8 mouse cellular contexts compared by ENCODE assay signal in the genomic region with DNA sequence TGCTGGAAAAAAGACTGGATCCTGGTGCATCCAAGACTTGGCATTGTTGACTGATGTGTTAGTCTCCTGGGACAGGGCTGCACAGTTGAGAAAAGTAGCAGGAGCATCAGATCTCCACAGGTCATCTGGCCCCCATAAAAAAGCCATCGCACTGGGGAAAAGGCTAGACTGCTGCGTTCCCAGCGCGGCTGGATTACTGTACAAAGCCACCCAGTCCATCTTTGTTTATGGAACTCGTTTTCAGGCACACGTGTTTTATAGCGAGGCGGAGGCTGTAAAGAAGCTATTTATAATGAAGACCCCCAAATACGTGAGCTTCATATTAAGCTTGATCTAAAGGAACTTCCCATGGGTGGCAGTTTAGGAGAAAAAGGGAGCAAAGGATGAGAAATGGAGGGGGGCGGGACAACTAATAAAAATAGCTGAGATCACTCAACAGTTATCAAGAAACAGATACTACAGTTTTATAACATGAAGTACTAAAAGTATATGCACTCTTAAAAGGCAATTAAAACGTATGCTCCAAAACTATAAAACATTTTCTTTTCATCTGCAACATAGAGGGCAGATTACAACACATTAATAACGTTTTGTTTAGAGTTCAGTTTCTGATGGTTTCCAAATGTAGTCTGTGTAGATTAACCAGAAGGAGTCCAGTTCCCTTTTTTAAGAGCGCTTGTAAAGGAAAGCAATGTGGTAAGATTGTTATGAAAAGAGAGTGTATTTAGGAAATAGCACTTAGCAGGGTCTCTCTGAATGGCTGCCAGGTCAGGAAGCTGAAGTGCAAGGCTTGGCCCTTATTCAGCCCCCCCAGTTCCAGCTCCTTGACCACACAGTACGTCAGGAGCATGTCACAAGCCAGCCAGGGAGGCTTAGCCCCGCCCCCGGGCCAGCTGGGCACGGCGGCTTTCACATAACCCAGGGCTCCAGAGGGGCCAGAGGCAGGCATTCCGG.
A peak's percentile ranks its signal among the peaks of the same experiment; 100 is the strongest.
DNase-seq lines count a peak whose midpoint lies in the region; ATAC-seq lines count a peak whose summit lies in the region.

No protein-coding gene starts in this region.

- 0 out of 2 replicates have a peak, but pooled peaks cover 12% of the 10 kb centered on the region for H3K27me3 ChIP-seq in intestine, embryonic 16.5 days (replicated peaks; ENCODE audit: control insufficient read depth, insufficient read depth, low read length)
- H3K27me3 ChIP-seq in liver, embryonic 15.5 days, result peaks cover 31% of the 10 kb centered on the region

- H3K36me3 ChIP-seq in intestine, embryonic 16.5 days (ENCODE audit: control insufficient read depth, insufficient read depth, low read length), result no peaks in the 10 kb centered on the region
- H3K36me3 ChIP-seq in liver, embryonic 15.5 days (replicated peaks), result no peaks in the 10 kb centered on the region

- peaks cover 10% of the 10 kb centered on the region for H3K4me1 ChIP-seq in intestine, embryonic 16.5 days (ENCODE audit: control insufficient read depth, insufficient read depth, low read length)
- H3K4me1 ChIP-seq in liver, embryonic 15.5 days (replicated peaks), result peaks cover 7% of the 10 kb centered on the region; the same call in 1 of the 2 replicates

- WGBS in intestine, embryonic 16.5 days, result 33% methylated on average over 19 of the region's 19 CpGs
- WGBS in liver, embryonic 15.5 days (ENCODE audit: insufficient replicate concordance), result 44% methylated on average over 19 of the region's 19 CpGs

- H3K4me3 ChIP-seq in intestine, embryonic 16.5 days (ENCODE audit: low read length), result no peak overlapping the region
- no peak overlapping the region for H3K4me3 ChIP-seq in liver, embryonic 15.5 days (replicated peaks)

- peak; percentile 91 for ATAC-seq in intestine, embryonic 16.5 days
- peak; percentile 51; the same call in 1 of the 2 replicates for ATAC-seq in liver, embryonic 15.5 days (ENCODE audit: insufficient read depth)
- ATAC-seq in neutrophil, adult 5-6 weeks (ENCODE audit: extremely low read depth, insufficient number of reproducible peaks, low FRiP score, poor library complexity, severe bottlenecking), result peak; percentile 85

- H3K9me3 ChIP-seq in intestine, embryonic 16.5 days (ENCODE audit: control insufficient read depth, low read length), result no peaks in the 10 kb centered on the region
- H3K9me3 ChIP-seq in liver, embryonic 15.5 days (replicated peaks), result no peaks in the 10 kb centered on the region

- no peak overlapping the region for H3K27ac ChIP-seq in intestine, embryonic 16.5 days (ENCODE audit: low read length)
- H3K27ac ChIP-seq in liver, embryonic 15.5 days (replicated peaks), result no peak overlapping the region

- no peak overlapping the region for H3K9ac ChIP-seq in intestine, embryonic 16.5 days (ENCODE audit: low read depth, low read length)
- H3K9ac ChIP-seq in liver, embryonic 15.5 days, result no peak overlapping the region

- DNase-seq in layer of hippocampus, adult 9-11 months, result peak; percentile 69
- DNase-seq in layer of hippocampus, postnatal 25 days (ENCODE audit: extremely low spot score in 1 of 2, low spot score in 1 of 2), result no peak
- peak; percentile 88 for DNase-seq in adrenal gland, adult 2 months
- DNase-seq in gastrocnemius, postnatal 10 days, result peak; percentile 63
- DNase-seq in layer of hippocampus, adult 18-20 months (ENCODE audit: low spot score in 2 of 2), result no peak

- H3K4me2 ChIP-seq in intestine, embryonic 16.5 days (ENCODE audit: low read depth, low read length), result no peak overlapping the region; the same call in 1 of the 2 replicates
- H3K4me2 ChIP-seq in liver, embryonic 15.5 days, result peak overlapping the region; percentile 14; the same call in 1 of the 2 replicates

Comparison
In these comparisons a context has a peak if more than half of its experiments do, and no peak if none do; other contexts are left out.
1. DNase-seq: peak in layer of hippocampus, adult 9-11 months (single experiment), adrenal gland, adult 2 months (single experiment) and gastrocnemius, postnatal 10 days (single experiment); none in layer of hippocampus, postnatal 25 days (0 of 2) and layer of hippocampus, adult 18-20 months (0 of 2).
2. Peak in every context shown above with its lines, with median percentiles within 50 percentile points of each other: ATAC-seq.